Mouse (Mus musculus) kidney, embryonic 14.5 days (tissue): ENCODE data around the gene Gm49368. TPM values are rescaled to one million over a fixed set of nuclear protein-coding genes. Genes with fewer than 3 reads are reported as not detected.

Source experiments
- ATAC-seq: fragments of 200-750 bp; cut with Nextera tagmentation; 2 replicates; pipeline ENCODE4 v1.8.0; 2017; ENCODE audit warnings: moderate number of reproducible peaks, mild to moderate bottlenecking, moderate TSS enrichment, moderate library complexity; ENCODE audit not compliant: low FRiP score, low TSS enrichment
- H3K27ac ChIP-seq: fragments of 300-500 bp; sonication (generic); 2 replicates; pipeline ENCODE4 v1.5.1; 2014; ENCODE audit warnings: low read depth, mild to moderate bottlenecking, low read length, moderate library complexity, mixed read lengths
- H3K27me3 ChIP-seq: fragments of 300-500 bp; sonication (generic); 2 replicates; pipeline ENCODE4 v1.6.1; 2014; ENCODE audit warnings: mild to moderate bottlenecking, low read length; ENCODE audit not compliant: control insufficient read depth, insufficient read depth
- H3K36me3 ChIP-seq: fragments of 300-500 bp; sonication (generic); 2 replicates; pipeline ENCODE4 v1.6.1; 2014; ENCODE audit warnings: low read length, mixed read lengths; ENCODE audit not compliant: control insufficient read depth, insufficient read depth
- H3K4me1 ChIP-seq: fragments of 300-500 bp; sonication (generic); 2 replicates; pipeline ENCODE4 v1.6.1; 2014; ENCODE audit warnings: low read length, mixed read lengths; ENCODE audit not compliant: control insufficient read depth, insufficient read depth
- H3K4me2 ChIP-seq: fragments of 300-500 bp; sonication (generic); replicated peaks from 2 replicates; pipeline ENCODE4 v1.6.1; 2014; ENCODE audit warnings: low read depth, mild to moderate bottlenecking, low read length
- H3K4me3 ChIP-seq: fragments of 300-500 bp; sonication (generic); 2 replicates; pipeline ENCODE4 v1.5.1; 2014; ENCODE audit warnings: mild to moderate bottlenecking, low read length
- H3K9ac ChIP-seq: fragments of 300-500 bp; sonication (generic); 2 replicates; pipeline ENCODE4 v1.6.1; 2014; ENCODE audit warnings: low read depth, mild to moderate bottlenecking, low read length, moderate library complexity
- H3K9me3 ChIP-seq: fragments of 300-500 bp; sonication (generic); 2 replicates; pipeline ENCODE4 v1.6.1; 2016; ENCODE audit warnings: low read length; ENCODE audit not compliant: control insufficient read depth
- WGBS: fragments of 180-500 bp; shearing (Covaris S2); extraction: QIAGEN DNeasy Blood & Tissue Kit; methylation state at CpG from one replicate; pipeline ENCODE4 v1.1.7; 2014; 5-methylcytosine and 5-hydroxymethylcytosine counted together
- polyA plus RNA-seq: library from polyadenylated mRNA; unstranded; fragments of >200 nt; fragmentation: Nextera tagmentation; extraction: Ambion mirVana; gene quantifications from 2 replicates; pipeline ENCODE4 v1.2.1, GENCODE M21; 2014

Gm49368 gene
- polyA plus RNA-seq, 1 experiment from 2014 or later, result not detected

DNA sequence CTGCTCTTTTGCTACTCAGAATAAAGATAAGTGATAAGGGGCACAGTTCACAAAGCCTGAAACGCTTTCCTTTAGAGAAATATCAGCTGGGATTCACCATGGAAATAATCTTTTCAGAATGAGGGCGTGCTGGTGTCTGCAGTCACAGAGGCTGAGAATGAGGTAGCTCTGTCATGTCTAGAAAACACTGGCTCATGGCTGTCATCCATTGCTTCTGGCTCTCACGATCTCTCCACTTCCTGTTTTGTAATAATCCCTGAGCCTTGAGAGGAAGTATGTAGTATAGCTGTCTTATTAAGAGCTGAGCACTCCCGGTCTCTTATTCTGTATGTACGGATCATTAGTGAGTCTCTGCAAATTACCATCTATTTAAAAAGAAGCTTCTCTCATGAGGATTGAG is 3.1 kb downstream of the Gm49368 start:
- Histone ChIP-seq H3K9ac (no peak overlapping the region), H3K4me3 (no peak overlapping the region), H3K4me1 (no peaks in the 10 kb centered on the region), H3K4me2 (no peak overlapping the region), H3K36me3 (no peaks in the 10 kb centered on the region), H3K27ac (no peak overlapping the region), H3K9me3 (no peaks in the 10 kb centered on the region), H3K27me3 (no peaks in the 10 kb centered on the region)
- WGBS, result 81% methylated on average over 5 of the region's 5 CpGs
- no peak for ATAC-seq

DNA sequence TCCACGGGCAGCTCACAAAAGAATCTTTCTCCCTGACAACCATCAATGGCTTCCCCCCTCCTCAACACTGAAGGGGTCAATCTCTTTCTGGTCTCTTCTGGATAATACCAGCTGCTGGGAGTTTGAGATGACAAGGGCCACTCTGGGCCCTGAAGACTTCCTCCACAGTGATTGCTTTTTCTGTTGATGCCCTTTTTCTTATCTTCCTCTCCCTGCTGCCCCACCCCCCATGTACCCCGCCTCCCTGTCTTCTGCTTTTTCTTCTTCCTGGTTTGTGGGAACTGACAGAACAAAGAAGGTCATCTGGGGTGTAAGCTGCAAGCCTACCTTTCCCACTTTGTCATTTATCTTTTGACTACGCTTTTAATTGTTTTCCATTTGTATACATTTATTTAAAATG is 5.4 kb downstream of the Gm49368 start:
- ATAC-seq, result no peak
- no peaks in the 10 kb centered on the region for H3K4me1 ChIP-seq
- WGBS, result 82% methylated on average over 3 of the region's 3 CpGs
- H3K36me3 ChIP-seq, result no peaks in the 10 kb centered on the region
- H3K27ac ChIP-seq, result no peak overlapping the region
- no peaks in the 10 kb centered on the region for H3K9me3 ChIP-seq
- no peak overlapping the region for H3K4me3 ChIP-seq
- no peak overlapping the region for H3K4me2 ChIP-seq
- no peaks in the 10 kb centered on the region for H3K27me3 ChIP-seq
- H3K9ac ChIP-seq, result no peak overlapping the region

DNA sequence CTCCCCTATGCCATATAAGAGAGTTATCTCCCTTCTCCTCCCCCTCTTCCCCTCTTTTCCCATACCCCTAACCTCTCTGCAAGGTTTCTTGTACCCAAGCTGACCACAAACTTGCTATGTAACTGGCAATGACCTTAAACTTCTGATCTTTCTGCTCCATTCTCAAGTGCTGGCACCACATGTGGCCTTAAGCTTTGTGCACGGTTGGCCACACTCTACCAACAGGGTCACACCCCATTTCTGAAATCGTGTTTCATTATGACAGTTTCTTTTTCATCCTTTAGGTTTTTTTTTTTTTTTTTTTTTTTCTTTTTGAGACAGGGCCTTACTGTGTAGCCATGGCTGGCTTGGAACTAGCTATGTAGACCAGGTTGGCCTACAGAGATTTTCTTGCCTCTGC is 7.4 kb downstream of the Gm49368 start:
- no peak overlapping the region for H3K27ac ChIP-seq
- H3K36me3 ChIP-seq, result no peaks in the 10 kb centered on the region
- H3K9me3 ChIP-seq, result no peaks in the 10 kb centered on the region
- no peak for ATAC-seq
- H3K4me1 ChIP-seq, result no peaks in the 10 kb centered on the region
- H3K4me2 ChIP-seq, result no peak overlapping the region
- WGBS, result 84% methylated on average over 2 of the region's 2 CpGs
- H3K9ac ChIP-seq, result no peak overlapping the region
- H3K4me3 ChIP-seq, result no peak overlapping the region
- no peaks in the 10 kb centered on the region for H3K27me3 ChIP-seq

GRCm38 (mm10) chr7:128071816-128072215 is 9.3 kb downstream of the Gm49368 start:
- Histone ChIP-seq H3K27ac (no peak overlapping the region), H3K9me3 (no peaks in the 10 kb centered on the region), H3K27me3 (no peaks in the 10 kb centered on the region), H3K36me3 (no peaks in the 10 kb centered on the region), H3K4me3 (no peak overlapping the region), H3K9ac (no peak overlapping the region), H3K4me1 (no peaks in the 10 kb centered on the region), H3K4me2 (no peak overlapping the region)
- WGBS, result 66% methylated on average over 4 of the region's 4 CpGs
- ATAC-seq, result no peak

DNA sequence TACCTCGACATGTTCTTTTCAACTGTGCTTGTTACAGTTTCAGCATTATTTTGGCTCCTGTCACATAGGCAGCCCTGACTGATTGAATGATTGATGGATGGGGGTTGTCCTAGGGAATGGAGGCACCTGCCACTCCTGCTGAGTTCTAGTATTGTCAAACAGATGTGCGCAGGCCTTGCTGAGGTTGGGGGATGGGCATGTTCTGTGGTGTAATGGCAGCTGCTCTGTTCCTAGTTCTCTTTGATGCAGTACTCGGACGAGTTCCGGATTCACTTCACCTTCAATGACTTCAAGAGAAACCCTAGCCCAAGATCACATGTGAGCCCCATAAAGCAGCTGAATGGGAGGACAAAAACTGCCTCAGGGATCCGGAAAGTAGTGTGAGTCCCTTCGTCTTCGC is 17.5 kb downstream of the Gm49368 start:
- Histone ChIP-seq H3K4me2 (no peak overlapping the region), H3K4me3 (no peak overlapping the region), H3K36me3 (no peaks in the 10 kb centered on the region), H3K9me3 (no peaks in the 10 kb centered on the region), H3K27ac (no peak overlapping the region), H3K27me3 (no peaks in the 10 kb centered on the region), H3K4me1 (no peaks in the 10 kb centered on the region), H3K9ac (no peak overlapping the region)
- ATAC-seq, result no peak
- 77% methylated on average over 8 of the region's 8 CpGs for WGBS

- 82% methylated on average over 7 of the region's 7 CpGs for WGBS
- Histone ChIP-seq H3K9me3 (no peaks in the 10 kb centered on the region), H3K4me1 (no peaks in the 10 kb centered on the region), H3K4me3 (no peak overlapping the region), H3K36me3 (no peaks in the 10 kb centered on the region), H3K4me2 (no peak overlapping the region), H3K9ac (no peak overlapping the region), H3K27ac (no peak overlapping the region), H3K27me3 (no peaks in the 10 kb centered on the region)
- no peak for ATAC-seq
Measured at GRCm38 (mm10) chr7:128089141-128089540, 26.7 kb downstream of the Gm49368 start.

- Histone ChIP-seq H3K27me3 (no peaks in the 10 kb centered on the region), H3K9me3 (no peaks in the 10 kb centered on the region), H3K27ac (no peak overlapping the region), H3K36me3 (no peaks in the 10 kb centered on the region), H3K4me1 (no peaks in the 10 kb centered on the region), H3K4me3 (no peak overlapping the region), H3K9ac (no peak overlapping the region), H3K4me2 (no peak overlapping the region)
- WGBS, result 86% methylated on average over 1 of the region's 1 CpGs
- ATAC-seq, result no peak
Measured at GRCm38 (mm10) chr7:128098135-128098534, 35.7 kb downstream of the Gm49368 start.

- WGBS, result 71% methylated on average over 2 of the region's 2 CpGs
- no peaks in the 10 kb centered on the region for H3K9me3 ChIP-seq
- H3K4me1 ChIP-seq, result no peaks in the 10 kb centered on the region
- H3K27ac ChIP-seq, result no peak overlapping the region
- peaks cover 2% of the 10 kb centered on the region; the same call in 1 of the 2 replicates for H3K27me3 ChIP-seq
- no peak overlapping the region for H3K4me2 ChIP-seq
- H3K4me3 ChIP-seq, result no peak overlapping the region
- H3K36me3 ChIP-seq, result no peaks in the 10 kb centered on the region
- no peak for ATAC-seq
- H3K9ac ChIP-seq, result no peak overlapping the region
Measured at GRCm38 (mm10) chr7:128100742-128101357, 38.4 kb downstream of the Gm49368 start.

- WGBS, result 70% methylated on average over 4 of the region's 4 CpGs
- Histone ChIP-seq H3K27me3 (peaks cover 2% of the 10 kb centered on the region; the same call in 1 of the 2 replicates), H3K4me3 (no peak overlapping the region), H3K9ac (no peak overlapping the region), H3K9me3 (no peaks in the 10 kb centered on the region), H3K4me2 (no peak overlapping the region), H3K36me3 (no peaks in the 10 kb centered on the region), H3K4me1 (no peaks in the 10 kb centered on the region), H3K27ac (no peak overlapping the region)
- no peak for ATAC-seq
Measured at GRCm38 (mm10) chr7:128105246-128105645, 42.8 kb downstream of the Gm49368 start.
